Mouse (Mus musculus) hindlimb bud, embryonic 11.5 days (tissue): ENCODE measurements around the gene Kif3c.
A peak's percentile ranks its signal among the peaks of the same experiment; 100 is the strongest.

Experiments used
- DNase-seq: peaks from one replicate; pipeline ENCODE4 v3.0.0-alpha.2; 2012; ENCODE audit warnings: low read depth, low spot score; ENCODE audit errors: extremely low spot score

Kif3c gene

DNA sequence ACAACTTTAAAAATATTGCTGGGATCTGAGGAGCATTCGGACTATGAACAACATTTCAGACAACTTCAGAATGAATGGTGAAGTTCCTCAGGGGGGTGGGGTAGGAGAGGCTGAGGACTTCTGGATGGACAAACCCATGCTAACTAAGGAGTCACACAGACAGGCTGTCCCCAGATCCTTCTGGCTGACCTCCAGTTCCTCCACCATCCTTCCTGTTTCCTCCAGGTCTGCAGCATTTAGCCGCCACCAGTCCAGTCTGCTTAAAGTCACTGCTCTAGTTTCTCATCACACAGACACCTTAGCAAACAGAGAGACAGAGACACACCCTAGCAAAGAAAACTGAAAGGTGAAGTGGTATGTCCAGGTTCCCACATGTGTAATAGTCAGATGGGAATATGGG, 59.2 kb downstream of the Kif3c start:
- no peak for DNase-seq

GRCm38 (mm10) chr12:3425375-3426341, 60.7 kb downstream of the Kif3c start:
- DNase-seq = no peak

GRCm38 (mm10) chr12:3426530-3427034, 61.6 kb downstream of the Kif3c start, which contains the start of gene Asxl2:
Asxl2 (plus strand) TSS chr12:3426857.
- DNase-seq = peak; percentile 93

GRCm38 (mm10) chr12:3427067-3427889, 62.3 kb downstream of the Kif3c start:
- peak; percentile 33 for DNase-seq

DNA sequence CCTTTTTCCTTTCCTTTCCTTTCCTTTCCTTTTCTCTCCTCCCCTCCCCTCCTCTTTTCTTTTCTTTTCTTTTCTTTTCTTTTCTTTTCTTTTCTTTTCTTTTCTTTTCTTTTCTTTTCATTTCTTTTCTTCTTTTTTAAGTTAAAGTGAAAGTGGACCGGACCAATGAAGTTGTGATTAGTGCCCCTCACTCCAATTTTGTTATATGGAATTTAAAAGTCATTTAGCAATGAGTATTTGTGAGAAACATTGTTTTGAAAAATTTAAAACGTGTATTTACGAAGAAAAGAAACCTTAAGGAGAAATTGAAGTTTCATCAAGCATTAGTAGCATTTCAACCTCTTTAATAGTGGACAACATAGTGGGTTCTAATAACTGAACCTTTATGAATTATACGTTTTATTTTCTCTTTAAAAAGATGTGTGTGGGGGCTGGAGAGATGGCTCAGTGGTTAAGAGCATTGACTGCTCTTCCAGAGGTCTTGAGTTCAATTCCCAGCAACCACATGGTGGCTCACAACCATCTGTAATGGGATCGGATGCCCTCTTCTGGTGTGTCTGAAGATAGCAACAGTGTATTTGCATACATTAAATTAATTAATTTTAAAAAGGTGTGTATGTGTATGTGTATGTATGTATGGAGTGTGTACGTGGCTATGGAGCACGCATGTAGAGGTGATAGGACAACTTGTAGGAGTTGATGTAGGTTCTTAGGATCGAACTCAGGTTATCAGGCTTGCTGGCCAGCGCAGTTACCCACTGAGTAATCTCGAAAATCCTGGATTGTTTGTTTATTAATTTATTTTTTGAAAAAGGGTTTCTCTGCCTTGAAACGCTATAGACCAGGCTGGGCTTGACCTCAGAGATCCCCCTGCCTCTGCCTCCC, 63.2 kb downstream of the Kif3c start:
- no peak for DNase-seq

GRCm38 (mm10) chr12:3429681-3430442, 64.9 kb downstream of the Kif3c start:
- no peak for DNase-seq

GRCm38 (mm10) chr12:3430443-3430753, 65.5 kb downstream of the Kif3c start:
- no peak for DNase-seq

DNA sequence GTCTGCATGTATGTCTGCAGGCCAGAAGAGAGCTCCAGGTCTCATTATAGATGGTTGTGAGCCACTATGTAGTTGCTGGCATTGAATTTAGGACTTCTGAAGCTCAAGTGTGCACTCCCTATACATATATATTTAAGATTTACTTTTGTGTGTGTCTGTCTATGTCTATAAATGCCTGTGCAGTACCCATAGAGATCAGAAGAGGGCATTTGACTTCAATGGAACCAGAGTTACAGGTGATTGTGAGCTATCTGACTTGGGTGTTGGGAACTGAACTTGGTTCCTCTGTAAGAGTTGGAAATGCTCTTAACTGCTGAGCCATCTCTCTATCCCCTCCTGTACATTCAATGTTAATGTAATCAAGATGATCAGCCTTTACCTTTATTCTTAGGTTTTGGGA, 66.1 kb downstream of the Kif3c start:
- no peak for DNase-seq

GRCm38 (mm10) chr12:3433736-3434135, 68.8 kb downstream of the Kif3c start:
- no peak for DNase-seq

DNA sequence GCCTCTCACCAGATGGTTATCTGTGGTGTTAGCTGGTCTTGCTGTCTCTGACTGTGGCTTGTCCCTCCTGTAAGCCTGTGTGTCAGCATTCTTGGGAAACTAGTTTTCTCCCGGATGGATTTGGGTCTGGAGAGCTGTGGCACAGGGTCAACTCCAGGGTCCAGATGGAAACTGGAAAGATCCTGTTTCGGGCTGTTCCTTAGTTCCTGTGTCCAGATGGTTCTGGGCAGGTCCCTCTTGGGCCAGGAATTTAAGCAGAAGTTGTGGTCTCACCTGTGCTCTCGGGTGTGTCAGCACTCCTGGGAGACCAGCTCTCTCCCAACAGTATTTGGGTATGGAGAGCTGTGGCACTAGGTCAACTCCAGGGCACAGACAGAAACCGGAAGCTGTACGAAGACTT, 71.5 kb downstream of the Kif3c start:
- no peak for DNase-seq

- DNase-seq = no peak
Measured at GRCm38 (mm10) chr12:3437815-3438214, 72.9 kb downstream of the Kif3c start.

DNA sequence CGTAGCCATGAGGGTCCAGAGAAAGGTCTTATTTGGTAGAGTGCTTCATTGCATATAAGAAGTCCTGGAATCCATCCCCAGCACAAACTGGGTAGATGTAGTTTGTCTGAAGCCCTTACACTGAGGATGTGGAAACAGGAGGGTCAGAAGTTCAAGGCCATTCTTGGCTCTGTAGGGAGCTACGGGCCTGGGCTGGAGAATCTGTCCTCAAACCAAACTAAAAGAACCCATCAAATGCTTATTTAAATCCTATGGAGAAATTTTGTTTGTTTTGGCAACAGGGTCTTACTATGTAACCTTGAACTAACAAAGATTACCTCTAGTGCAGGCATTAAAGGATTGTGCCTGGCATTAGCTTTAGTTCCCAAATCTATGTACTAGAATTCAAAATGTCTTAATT, 76.0 kb downstream of the Kif3c start:
- DNase-seq = no peak

DNA sequence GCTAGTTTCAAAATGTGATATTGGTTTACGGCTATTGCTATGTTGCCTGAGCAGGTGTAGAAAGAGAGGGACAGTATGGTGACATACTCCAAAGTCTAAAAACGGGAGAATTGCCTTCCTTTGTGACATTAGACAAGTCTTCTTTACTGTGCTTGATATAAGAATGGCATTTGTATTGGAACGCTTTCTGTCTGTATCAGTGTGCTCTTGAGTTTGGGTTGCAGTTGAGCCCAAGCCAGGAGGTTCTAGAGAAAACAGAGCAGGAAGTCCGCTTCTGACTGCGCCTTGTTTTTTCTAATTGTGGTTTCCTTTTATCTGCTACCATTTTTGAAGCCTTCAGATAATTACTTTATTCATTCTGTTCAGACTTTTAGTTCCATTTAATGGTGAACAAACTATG, 76.4 kb downstream of the Kif3c start:
- no peak for DNase-seq

DNA sequence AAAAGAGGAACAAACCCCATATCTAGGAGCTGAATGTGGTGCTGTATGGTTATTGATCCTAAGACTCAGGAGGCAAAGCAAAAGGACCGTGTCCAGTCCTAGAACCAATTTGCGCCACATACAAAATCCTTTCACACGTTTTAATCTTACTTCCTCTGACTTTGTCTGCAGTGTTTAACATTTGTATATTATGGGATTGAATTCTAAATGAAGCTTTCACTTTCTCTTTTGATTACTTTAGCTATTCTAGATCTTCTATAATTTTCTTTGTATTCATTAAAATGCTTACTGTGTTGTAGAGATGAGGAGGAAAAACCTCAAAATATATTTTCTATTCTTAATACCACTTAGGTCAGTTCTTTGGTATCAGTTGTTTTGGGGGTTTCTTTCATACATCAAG, 88.6 kb downstream of the Kif3c start:
- DNase-seq = no peak
